Mouse (Mus musculus): ENCODE measurements around the gene Slc16a5.
A peak's percentile ranks its signal among the peaks of the same experiment; 100 is the strongest.

Gene Slc16a5

DNA sequence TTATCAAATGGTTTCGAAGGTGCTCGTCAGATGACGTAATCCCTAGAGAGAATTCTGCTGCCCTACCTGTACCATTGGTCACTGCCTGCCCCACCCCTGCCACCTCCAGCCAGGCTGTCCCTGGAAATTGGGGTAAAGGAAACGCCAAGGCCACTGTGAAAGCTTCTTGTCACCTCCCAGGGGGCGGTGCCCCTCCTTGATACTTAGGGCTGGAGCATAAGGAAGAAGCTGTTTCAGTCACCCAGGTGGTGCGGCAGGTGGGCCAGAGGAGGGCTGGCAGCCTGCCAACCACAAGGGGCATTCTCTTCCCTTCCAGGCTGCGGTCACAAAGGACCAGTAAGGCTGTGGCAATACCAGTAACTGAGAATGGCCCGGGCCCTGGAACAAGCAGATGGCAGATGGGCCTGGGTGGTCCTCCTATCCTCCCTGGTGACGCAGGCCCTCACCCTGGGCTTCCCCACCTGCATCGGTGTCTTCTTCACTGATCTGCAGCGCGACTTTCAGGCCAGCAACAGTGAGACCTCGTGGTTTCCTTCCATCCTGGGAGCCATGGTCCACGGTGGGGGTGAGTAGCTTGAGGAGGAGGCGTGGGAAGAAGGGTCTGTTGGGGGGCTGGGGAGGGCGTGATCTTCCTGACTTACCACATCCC, at the start of gene Slc16a5:
Gene Slc16a5 (plus strand): TSS at position 232 of the 649 bp plus-strand sequence.
- no peak for DNase-seq

DNA sequence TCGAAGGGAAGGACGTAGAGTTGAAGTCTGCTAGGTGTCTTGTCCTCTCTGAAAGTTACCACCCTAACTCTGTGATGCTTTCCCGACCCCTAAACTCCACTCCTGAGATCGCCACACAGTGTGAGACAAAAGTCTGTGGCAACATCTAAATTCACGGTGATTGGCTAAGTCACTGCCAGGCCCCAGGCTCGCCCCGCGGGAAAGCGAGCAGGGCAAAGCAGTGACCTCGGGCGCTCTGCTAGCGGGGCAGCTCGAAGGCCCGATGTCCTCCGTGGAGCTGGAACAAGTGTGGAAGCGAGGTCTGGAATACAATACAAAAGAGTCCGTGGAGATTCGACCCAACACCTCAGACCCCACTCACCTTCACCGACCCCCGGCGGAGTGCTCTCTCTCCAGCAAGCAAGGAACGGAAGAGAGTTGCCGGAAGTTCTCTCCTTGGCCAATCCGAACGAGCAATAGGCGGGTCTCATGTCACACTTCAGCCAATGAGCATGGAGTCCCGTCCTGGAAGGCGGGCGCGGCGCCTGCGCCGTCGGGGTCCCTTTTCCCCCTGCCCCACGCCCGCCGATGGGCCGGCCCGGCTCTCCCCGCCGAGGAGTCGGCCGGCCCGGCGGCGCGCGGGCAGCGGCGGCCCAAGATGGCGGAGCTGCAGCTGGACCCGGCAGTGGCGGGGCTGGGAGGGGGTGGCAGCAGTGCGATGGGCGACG, 42.6 kb upstream of the Slc16a5 start, which contains the start of the genes Atp5h and Kctd2:
Gene Atp5h (minus strand): TSS at position 432 of the 707 bp plus-strand sequence.
Gene Kctd2 (plus strand): TSS at position 598 of the 707 bp plus-strand sequence.
- DNase-seq = peak; percentile 88 to 89

- no peak for DNase-seq
Measured at GRCm38 (mm10) chr11:115420336-115421190, 41.7 kb upstream of the Slc16a5 start.

GRCm38 (mm10) chr11:115421328-115421727, 40.9 kb upstream of the Slc16a5 start:
- DNase-seq = no peak

DNA sequence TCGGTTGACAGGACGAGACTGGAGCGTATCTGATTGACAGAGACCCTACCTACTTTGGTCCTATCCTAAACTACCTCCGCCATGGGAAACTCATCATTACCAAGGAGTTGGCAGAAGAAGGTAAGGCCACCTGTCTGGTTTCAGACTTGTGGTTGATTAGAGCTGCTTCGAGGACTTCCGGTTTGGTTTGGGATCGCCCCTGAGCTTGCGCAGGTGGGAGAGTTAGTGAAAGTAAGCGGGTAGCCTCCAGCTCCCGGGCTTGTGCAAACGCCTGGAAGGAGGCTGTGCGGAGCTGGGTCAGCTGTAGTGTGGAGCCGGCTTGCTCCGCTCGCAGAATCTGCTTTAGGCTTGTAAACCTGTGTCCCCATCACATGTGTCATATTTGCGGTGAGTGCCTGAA, 40.3 kb upstream of the Slc16a5 start:
- no peak for DNase-seq

GRCm38 (mm10) chr11:115423091-115423490, 39.2 kb upstream of the Slc16a5 start:
- DNase-seq = no peak

- DNase-seq = no peak
Measured at GRCm38 (mm10) chr11:115424666-115425065, 37.6 kb upstream of the Slc16a5 start.

DNA sequence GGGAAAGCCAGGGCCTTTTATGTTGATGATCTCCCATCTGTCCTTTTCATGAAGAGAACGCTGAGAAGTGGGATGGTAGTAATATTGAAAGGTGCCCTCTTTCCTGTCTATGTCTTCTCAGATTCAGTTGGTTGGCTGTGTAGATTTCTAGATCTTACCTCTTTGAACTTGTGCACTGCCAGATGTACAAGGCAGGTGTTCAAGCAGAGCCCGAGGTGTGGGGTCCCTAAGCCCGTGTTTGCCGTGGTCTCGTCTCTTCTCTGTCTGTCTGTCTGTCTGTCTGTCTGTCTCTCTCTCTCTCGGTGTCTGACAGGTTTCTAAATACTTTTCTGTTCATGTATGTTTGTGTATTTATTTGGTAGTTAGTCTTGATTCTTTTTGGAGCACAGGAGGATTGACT, 36.6 kb upstream of the Slc16a5 start:
- no peak for DNase-seq

DNA sequence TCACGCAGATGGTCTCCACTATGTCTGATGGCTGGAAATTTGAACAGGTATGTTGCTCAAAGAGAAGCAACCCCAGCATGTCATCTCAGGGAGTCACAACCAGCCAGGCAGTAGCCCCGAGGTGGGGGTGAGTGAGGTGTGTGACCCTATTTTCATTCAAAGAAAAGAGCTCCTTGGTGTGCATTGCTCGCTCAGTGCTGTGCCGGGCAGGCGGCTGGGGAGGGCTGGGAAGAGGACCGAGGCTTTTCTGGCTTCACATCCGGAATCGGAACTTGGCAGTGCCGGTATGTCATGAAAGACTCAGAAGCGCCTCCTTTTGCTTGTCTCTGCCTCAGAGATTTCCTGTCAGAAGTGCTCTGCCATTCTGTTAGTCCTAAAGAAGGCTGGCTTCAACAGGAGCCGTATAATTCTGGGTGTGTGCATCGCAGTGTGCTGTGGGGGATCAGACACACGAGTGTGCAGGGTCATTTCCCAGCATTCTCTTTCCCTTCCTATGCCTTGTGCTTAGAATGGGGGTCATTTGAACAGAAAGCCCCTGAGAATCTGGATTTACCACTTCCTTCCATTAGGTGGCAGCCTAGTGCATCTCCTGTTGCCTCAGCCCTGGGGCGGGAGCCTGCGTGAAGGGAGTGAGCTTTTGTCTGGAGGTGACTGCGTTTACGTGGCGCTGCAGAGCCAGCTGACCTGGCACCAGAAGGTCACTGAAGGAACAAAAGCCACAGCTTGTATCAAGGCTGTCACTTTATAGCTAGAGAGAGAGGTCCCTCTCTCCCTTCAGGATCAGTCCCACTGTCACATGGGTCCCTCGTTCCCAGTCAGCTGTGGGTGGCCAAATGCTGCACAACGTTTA, 34.6 kb upstream of the Slc16a5 start:
- DNase-seq = peak in 1 of 2 experiments; percentile 43

DNA sequence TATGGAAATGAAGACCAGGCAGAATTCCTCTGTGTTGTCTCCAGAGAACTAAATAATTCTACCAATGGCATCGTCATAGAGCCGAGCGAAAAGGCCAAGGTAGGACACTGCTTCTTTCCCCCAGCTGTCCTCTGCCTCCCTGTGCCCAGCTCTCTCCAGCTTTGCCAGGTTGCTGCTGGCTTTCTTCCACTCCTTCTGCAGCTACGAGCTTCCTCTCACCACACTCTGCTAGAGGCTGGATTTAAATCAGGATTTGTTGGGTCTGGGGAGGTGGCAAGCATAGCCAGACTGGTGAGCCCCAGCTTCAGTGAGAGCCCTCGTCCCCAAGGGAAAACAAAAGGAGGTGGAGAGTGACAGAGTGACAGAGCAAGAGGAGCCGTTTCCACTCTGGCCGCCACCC, 33.0 kb upstream of the Slc16a5 start:
- DNase-seq = no peak

DNA sequence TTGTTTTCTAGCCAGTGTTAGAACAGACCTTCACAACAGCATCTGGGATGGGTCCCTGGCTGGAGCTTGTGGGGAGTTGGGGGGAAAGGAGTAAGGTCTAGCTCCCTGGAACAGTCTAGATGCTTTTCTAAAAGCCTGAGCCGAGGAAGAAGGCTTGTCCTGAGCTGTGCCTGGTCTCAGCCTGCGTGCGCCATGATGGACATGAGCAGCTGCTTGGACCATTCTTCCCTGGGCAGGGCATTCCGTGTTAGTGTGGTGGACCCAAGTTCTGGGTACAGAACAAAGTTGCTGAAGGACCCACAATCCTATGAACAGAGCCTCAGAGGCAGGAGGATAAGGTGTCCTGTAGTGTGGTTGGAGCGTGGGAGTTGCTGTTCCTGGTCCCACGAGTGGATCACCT, 31.7 kb upstream of the Slc16a5 start:
- DNase-seq = no peak

DNA sequence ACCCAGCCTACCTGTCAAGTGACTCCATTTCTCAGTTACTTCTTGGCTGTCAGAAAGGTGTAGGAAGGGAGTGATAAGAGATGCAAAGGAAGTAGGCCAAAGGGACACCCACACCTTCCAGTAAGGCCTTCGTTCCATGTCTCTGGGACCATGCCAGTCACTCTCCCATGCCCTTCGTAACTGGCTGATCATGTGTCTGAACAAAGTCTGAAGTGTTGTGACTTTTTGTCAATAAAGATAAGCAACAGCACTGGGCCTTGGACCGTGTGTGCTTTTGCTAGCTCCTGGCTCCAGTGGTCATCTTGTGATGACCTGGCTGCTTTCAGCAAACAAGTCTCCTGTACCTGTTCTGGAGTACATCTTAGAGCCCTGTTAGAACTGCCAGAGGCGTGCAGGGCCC, 29.5 kb upstream of the Slc16a5 start:
- no peak for DNase-seq

DNA sequence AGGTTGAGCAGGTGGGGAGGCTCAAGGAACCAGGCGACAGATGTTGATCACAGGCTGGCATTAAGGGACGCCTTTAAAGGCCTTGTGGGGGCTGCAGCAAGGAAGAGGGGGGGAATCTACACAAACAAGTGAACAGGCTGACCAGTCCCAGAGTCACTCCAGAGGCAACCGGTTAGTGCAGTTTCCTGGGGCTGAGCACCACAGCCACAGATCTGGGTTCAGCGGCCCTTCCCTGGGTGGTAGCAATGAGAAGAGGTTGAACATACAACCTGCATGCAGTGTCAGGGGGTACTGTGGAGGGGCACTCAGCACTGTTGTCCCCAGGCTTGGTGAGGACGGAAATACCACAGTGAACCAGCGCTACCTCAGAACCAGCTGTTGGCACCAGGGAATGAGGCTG, 28.9 kb upstream of the Slc16a5 start:
- no peak for DNase-seq

DNA sequence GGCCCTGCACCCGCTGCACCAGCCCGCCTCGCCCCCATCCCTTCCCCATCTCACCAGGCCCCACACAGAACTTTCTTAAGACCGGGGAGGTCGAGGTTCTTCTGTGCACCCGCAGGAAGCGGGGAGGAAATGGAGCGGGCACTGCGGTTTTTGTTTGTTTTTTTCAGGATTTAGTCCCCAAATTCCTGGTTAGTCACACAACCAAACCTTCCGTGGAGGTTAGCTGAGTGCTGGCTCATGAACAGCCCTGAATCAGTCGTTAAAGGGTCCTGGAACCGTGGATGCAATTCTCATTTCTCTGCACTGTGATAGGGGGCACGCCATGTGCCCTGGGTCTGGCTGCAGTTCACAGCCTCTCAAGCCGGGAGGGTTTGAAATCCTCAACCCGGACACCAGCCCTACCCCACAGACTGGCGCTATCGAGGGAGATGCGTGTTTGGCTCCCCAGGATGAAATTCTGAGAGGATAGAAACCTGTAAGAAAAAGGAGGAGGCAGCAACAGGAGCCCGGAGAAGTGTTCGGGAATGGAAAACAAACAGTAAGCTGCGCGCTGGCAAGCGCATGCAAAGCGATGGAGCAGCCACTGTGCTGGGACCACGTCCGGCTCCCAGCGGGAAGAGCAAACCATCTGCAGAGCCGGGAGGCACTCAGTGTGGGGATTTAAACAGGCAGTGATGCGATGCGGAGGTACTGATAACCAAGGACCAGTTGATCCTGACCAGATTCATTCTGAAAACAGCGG, 26.5 kb upstream of the Slc16a5 start:
- no peak for DNase-seq

- DNase-seq = no peak
Measured at GRCm38 (mm10) chr11:115437571-115438122, 24.6 kb upstream of the Slc16a5 start.

- no peak for DNase-seq
Measured at GRCm38 (mm10) chr11:115439326-115439725, 22.9 kb upstream of the Slc16a5 start.

GRCm38 (mm10) chr11:115439906-115440595, 22.2 kb upstream of the Slc16a5 start, which contains the start of gene Trim80:
Trim80 (plus strand) TSS chr11:115440545.
- no peak for DNase-seq

GRCm38 (mm10) chr11:115441417-115441816, 20.9 kb upstream of the Slc16a5 start:
- no peak for DNase-seq

GRCm38 (mm10) chr11:115446906-115447305, 15.4 kb upstream of the Slc16a5 start:
- no peak for DNase-seq

GRCm38 (mm10) chr11:115447321-115447885, 14.9 kb upstream of the Slc16a5 start:
- DNase-seq = no peak
